Mouse (Mus musculus): ENCODE results near the gene Pank4. TPM values are rescaled to one million over a fixed set of nuclear protein-coding genes. Genes with fewer than 3 reads are reported as not detected.

Gene Pank4
- total and polyA plus RNA-seq, 3 experiments: 22.4 to 34.7 (median 27.6) TPM

DNA sequence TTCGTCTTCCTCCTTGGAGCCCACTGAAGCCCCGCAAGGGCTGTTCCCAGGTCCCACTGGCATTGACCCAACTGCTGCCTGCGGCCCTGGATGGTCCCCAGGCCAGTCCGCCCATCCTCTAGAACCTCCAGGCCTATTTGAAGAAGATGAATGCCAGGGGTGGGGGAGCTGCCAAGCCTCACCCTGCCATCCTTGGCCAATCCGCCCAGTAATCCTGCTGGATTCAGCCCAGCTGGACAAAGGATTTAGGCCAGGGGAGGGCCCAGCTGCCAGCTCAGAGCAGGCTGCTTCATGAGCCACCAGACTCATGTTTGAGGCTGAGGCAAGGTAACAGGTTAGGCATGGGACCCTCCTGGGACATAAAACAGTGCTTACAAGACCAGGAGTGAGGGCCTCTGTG lies 46.9 kb downstream of the Pank4 start:
- H3K4me1 ChIP-seq (ENCODE audit: control insufficient read depth in 1 of 2, insufficient read depth in 2 of 2): peaks cover 4 to 8% of the 10 kb centered on the region in 2 experiments
- no peaks in the 10 kb centered on the region for H3K36me3 ChIP-seq (replicated peaks in 1 of 2; ENCODE audit: control insufficient read depth in 1 of 2, insufficient read depth in 1 of 2, low read length in 1 of 2)
- no peak for DNase-seq (ENCODE audit: extremely low read depth)
- H3K27ac ChIP-seq (ENCODE audit: insufficient read depth, low read depth): no peak overlapping the region
- H3K79me2 ChIP-seq (replicated peaks; ENCODE audit: control insufficient read depth, extremely low read depth, insufficient read depth, poor library complexity, severe bottlenecking): no peaks in the 10 kb centered on the region
- no peak for TF ChIP-seq BHLHE40 (IDR thresholded peaks at IDR 0.05; ENCODE audit: low read depth, low read length)
- no peak for TF ChIP-seq CHD1 (IDR thresholded peaks at IDR 0.05; ENCODE audit: low read depth, low read length)
- TF ChIP-seq UBTF (IDR thresholded peaks at IDR 0.05; ENCODE audit: low read depth, low read length): no peak
- peaks cover 98% of the 10 kb centered on the region for H3K27me3 ChIP-seq (replicated peaks)
- H3K4me3 ChIP-seq (replicated peaks in 1 of 3; ENCODE audit: low read depth in 2 of 3, low read length in 2 of 3, poor library complexity in 1 of 3): no peak overlapping the region
- H3K9me3 ChIP-seq (replicated peaks; ENCODE audit: low read length): no peaks in the 10 kb centered on the region
- in situ Hi-C loops (cut with MboI; ENCODE audit: low pct_ligation_motif_present, low pct_unique_long_range_greater_than_20kb, low sequenced_read_pairs): no loop called here
- no peak overlapping the region for H3K4me2 ChIP-seq (ENCODE audit: insufficient read depth, low read depth, poor library complexity, severe bottlenecking)
- H3K9ac ChIP-seq (ENCODE audit: insufficient read depth, low read depth): no peak overlapping the region
- dilution Hi-C loops (cut with MboI; ENCODE audit: extremely low pct_ligation_motif_present, extremely low pct_unique_long_range_greater_than_20kb, low sequenced_read_pairs): no loop called here

DNA sequence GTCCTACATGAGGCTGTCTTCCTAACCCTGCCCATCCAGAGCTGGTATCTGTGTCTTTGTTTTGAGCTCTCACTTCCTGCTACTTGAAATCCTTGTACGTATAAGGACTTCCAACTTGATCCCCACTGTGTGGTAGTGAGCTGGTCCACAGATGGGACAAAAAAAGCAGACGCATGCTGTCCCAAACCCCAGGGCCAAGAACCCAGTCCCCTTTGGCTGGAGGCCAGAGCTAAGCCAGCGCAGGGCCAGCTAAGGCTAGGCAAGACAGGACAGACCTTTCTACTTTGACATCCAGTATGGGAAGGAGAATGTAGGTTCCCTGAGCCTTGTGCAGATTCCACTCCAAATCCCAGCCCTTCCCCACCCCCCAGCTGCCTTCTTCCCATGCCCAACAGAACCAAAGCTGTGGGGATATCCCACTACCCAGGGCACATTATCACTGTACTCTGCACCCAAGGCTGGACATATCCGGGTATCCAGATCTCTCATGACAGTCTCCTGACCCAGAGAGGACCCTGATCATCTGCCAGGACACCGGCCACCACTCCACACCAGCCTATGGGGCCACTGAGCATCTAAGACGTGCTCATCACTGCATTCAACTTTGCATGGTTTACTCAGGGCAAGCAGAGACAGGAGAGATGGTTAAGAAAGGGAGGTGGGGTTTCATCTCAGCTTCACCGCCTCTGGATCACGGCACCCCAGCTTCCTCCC lies 47.5 kb downstream of the Pank4 start:
- Histone ChIP-seq H3K4me3 (replicated peaks in 1 of 3; ENCODE audit: low read depth in 2 of 3, low read length in 2 of 3, poor library complexity in 1 of 3) (no peak overlapping the region), H3K27ac (ENCODE audit: insufficient read depth, low read depth) (no peak overlapping the region), H3K4me1 (ENCODE audit: control insufficient read depth in 1 of 2, insufficient read depth in 2 of 2) (peaks cover 4 to 8% of the 10 kb centered on the region in 2 experiments), H3K36me3 (replicated peaks in 1 of 2; ENCODE audit: control insufficient read depth in 1 of 2, insufficient read depth in 1 of 2, low read length in 1 of 2) (no peaks in the 10 kb centered on the region), H3K4me2 (ENCODE audit: insufficient read depth, low read depth, poor library complexity, severe bottlenecking) (no peak overlapping the region), H3K79me2 (replicated peaks; ENCODE audit: control insufficient read depth, extremely low read depth, insufficient read depth, poor library complexity, severe bottlenecking) (no peaks in the 10 kb centered on the region), H3K9me3 (replicated peaks; ENCODE audit: low read length) (no peaks in the 10 kb centered on the region), H3K9ac (ENCODE audit: insufficient read depth, low read depth) (no peak overlapping the region), H3K27me3 (replicated peaks) (peaks cover 98% of the 10 kb centered on the region)
- dilution Hi-C loops (cut with MboI; ENCODE audit: extremely low pct_ligation_motif_present, extremely low pct_unique_long_range_greater_than_20kb, low sequenced_read_pairs) (no loop called here), in situ Hi-C loops (cut with MboI; ENCODE audit: low pct_ligation_motif_present, low pct_unique_long_range_greater_than_20kb, low sequenced_read_pairs) (no loop called here)
- TF ChIP-seq POLR2AphosphoS2 (IDR thresholded peaks at IDR 0.05; ENCODE audit: low read depth, low read length): no peak
- TF ChIP-seq NRF1 (IDR thresholded peaks at IDR 0.05; ENCODE audit: low read depth, low read length): no peak
- no peak for TF ChIP-seq TCF12 (IDR thresholded peaks at IDR 0.05; ENCODE audit: low read depth, low read length)
- no peak for TF ChIP-seq JUN (IDR thresholded peaks at IDR 0.05; ENCODE audit: insufficient read depth, low read depth, low read length)
- no peak for TF ChIP-seq BHLHE40 (IDR thresholded peaks at IDR 0.05; ENCODE audit: low read depth, low read length)
- no peak for TF ChIP-seq MAX (IDR thresholded peaks at IDR 0.05; ENCODE audit: low read length)
- no peak for TF ChIP-seq RCOR1 (conservative IDR thresholded peaks at IDR 0.05; ENCODE audit: low read depth, low read length)
- no peak for TF ChIP-seq MYC (IDR thresholded peaks at IDR 0.05; ENCODE audit: low read depth, low read length)
- no peak for TF ChIP-seq SIN3A (IDR thresholded peaks at IDR 0.05; ENCODE audit: low read length)
- DNase-seq (ENCODE audit: extremely low read depth): no peak

DNA sequence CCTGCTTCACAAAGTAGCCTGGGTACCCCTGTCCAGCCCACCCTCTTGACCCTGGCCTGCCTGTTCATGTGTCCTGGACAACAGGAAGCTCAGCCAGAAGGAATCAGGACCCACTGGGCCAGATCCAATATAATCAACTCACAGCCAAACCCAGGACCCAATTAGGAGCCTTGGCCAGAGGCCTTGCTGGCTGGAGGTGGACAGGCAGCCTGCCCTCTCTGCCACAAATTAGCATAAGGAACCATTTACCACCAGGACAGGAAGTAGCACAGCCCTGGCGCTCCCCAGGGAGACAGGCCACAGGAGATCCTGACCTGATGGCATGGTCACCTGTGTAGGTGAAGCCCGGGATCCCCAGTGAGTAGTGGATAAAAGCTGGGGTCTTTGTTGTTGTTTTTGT lies 48.2 kb downstream of the Pank4 start:
- no peak for DNase-seq (ENCODE audit: extremely low read depth)
- Histone ChIP-seq H3K9me3 (replicated peaks; ENCODE audit: low read length) (no peaks in the 10 kb centered on the region), H3K27ac (ENCODE audit: insufficient read depth, low read depth) (no peak overlapping the region), H3K36me3 (replicated peaks in 1 of 2; ENCODE audit: control insufficient read depth in 1 of 2, insufficient read depth in 1 of 2, low read length in 1 of 2) (no peaks in the 10 kb centered on the region), H3K79me2 (replicated peaks; ENCODE audit: control insufficient read depth, extremely low read depth, insufficient read depth, poor library complexity, severe bottlenecking) (no peaks in the 10 kb centered on the region), H3K4me3 (replicated peaks in 1 of 3; ENCODE audit: low read depth in 2 of 3, low read length in 2 of 3, poor library complexity in 1 of 3) (no peak overlapping the region), H3K4me2 (ENCODE audit: insufficient read depth, low read depth, poor library complexity, severe bottlenecking) (no peak overlapping the region), H3K9ac (ENCODE audit: insufficient read depth, low read depth) (no peak overlapping the region), H3K27me3 (replicated peaks) (peaks cover 98% of the 10 kb centered on the region), H3K4me1 (ENCODE audit: control insufficient read depth in 1 of 2, insufficient read depth in 2 of 2) (peaks cover 4 to 8% of the 10 kb centered on the region in 2 experiments)
- in situ Hi-C loops (cut with MboI; ENCODE audit: low pct_ligation_motif_present, low pct_unique_long_range_greater_than_20kb, low sequenced_read_pairs) (no loop called here), dilution Hi-C loops (cut with MboI; ENCODE audit: extremely low pct_ligation_motif_present, extremely low pct_unique_long_range_greater_than_20kb, low sequenced_read_pairs) (no loop called here)
- TF ChIP-seq ZNF384 (IDR thresholded peaks at IDR 0.05; ENCODE audit: low read depth, low read length) (no peak), NELFE (IDR thresholded peaks at IDR 0.05; ENCODE audit: low read depth, low read length) (no peak), EP300 (IDR thresholded peaks at IDR 0.05; ENCODE audit: low read length) (no peak), MAZ (IDR thresholded peaks at IDR 0.05; ENCODE audit: low read depth, low read length) (no peak), SIN3A (IDR thresholded peaks at IDR 0.05; ENCODE audit: low read length) (no peak), MXI1 (IDR thresholded peaks at IDR 0.05; ENCODE audit: low read depth, low read length) (no peak), ELF1 (IDR thresholded peaks at IDR 0.05; ENCODE audit: low read depth, low read length) (no peak), ZMIZ1 (IDR thresholded peaks at IDR 0.05; ENCODE audit: low read depth, low read length) (no peak), USF1 (IDR thresholded peaks at IDR 0.05; ENCODE audit: low read depth, low read length) (no peak), ZC3H11A (IDR thresholded peaks at IDR 0.05; ENCODE audit: low read depth, low read length) (no peak)
